Mouse (Mus musculus): ENCODE measurements at regions not wholly inside any gene's neighbourhood (a gene's known extent, or its start where the extent isn't known, plus 50 kb on each side); places are given as distances from the start of the nearest gene placed in this dataset.

- DNase-seq (ENCODE audit: low spot score), result no peak
- H3K4me1 ChIP-seq (replicated peaks; ENCODE audit: control insufficient read depth, insufficient read depth, low read length), result no peaks in the 10 kb centered on the region
- H3K4me3 ChIP-seq (ENCODE audit: low read depth, low read length), result no peak overlapping the region
- WGBS, result 76% methylated on average over 3 of the region's 3 CpGs
- no peak overlapping the region for H3K9ac ChIP-seq (ENCODE audit: low read length)
- no peaks in the 10 kb centered on the region for H3K9me3 ChIP-seq (ENCODE audit: control insufficient read depth, low read length)
- no peak overlapping the region for H3K4me2 ChIP-seq (ENCODE audit: low read length)
- H3K36me3 ChIP-seq (ENCODE audit: control insufficient read depth, insufficient read depth, low read length), result no peaks in the 10 kb centered on the region
- H3K27me3 ChIP-seq (replicated peaks; ENCODE audit: control insufficient read depth, insufficient read depth, low read length), result 0 out of 2 replicates have a peak, but pooled peaks cover 16% of the 10 kb centered on the region
- no peak overlapping the region for H3K27ac ChIP-seq (ENCODE audit: low read depth)
- no peak for ATAC-seq (replicated peaks; ENCODE audit: low FRiP score, low TSS enrichment, low read depth)
Observed at GRCm38 (mm10) chr4:124510816-124511215, 99.8 kb downstream of the 3100002H09Rik start.

GRCm38 (mm10) chr4:124509695-124510094 lies 100.9 kb downstream of the 3100002H09Rik start:
- WGBS, result 69% methylated on average over 5 of the region's 5 CpGs
- no peaks in the 10 kb centered on the region for H3K36me3 ChIP-seq (ENCODE audit: control insufficient read depth, insufficient read depth, low read length)
- 0 out of 2 replicates have a peak, but pooled peaks cover 15% of the 10 kb centered on the region for H3K27me3 ChIP-seq (replicated peaks; ENCODE audit: control insufficient read depth, insufficient read depth, low read length)
- H3K9me3 ChIP-seq (ENCODE audit: control insufficient read depth, low read length), result no peaks in the 10 kb centered on the region
- H3K4me2 ChIP-seq (ENCODE audit: low read length), result no peak overlapping the region
- no peak overlapping the region for H3K9ac ChIP-seq (ENCODE audit: low read length)
- H3K4me1 ChIP-seq (replicated peaks; ENCODE audit: control insufficient read depth, insufficient read depth, low read length), result no peaks in the 10 kb centered on the region
- H3K4me3 ChIP-seq (ENCODE audit: low read depth, low read length), result no peak overlapping the region
- H3K27ac ChIP-seq (ENCODE audit: low read depth), result no peak overlapping the region
- DNase-seq (ENCODE audit: low spot score) (no peak), ATAC-seq (replicated peaks; ENCODE audit: low FRiP score, low TSS enrichment, low read depth) (no peak)

- Histone ChIP-seq H3K4me2 (ENCODE audit: low read length) (no peak overlapping the region), H3K27me3 (replicated peaks; ENCODE audit: control insufficient read depth, insufficient read depth, low read length) (peaks cover 11% of the 10 kb centered on the region; the same call in 1 of the 2 replicates), H3K4me3 (ENCODE audit: low read depth, low read length) (no peak overlapping the region), H3K36me3 (ENCODE audit: control insufficient read depth, insufficient read depth, low read length) (no peaks in the 10 kb centered on the region), H3K4me1 (replicated peaks; ENCODE audit: control insufficient read depth, insufficient read depth, low read length) (no peaks in the 10 kb centered on the region), H3K9ac (ENCODE audit: low read length) (no peak overlapping the region), H3K27ac (ENCODE audit: low read depth) (no peak overlapping the region), H3K9me3 (ENCODE audit: control insufficient read depth, low read length) (no peaks in the 10 kb centered on the region)
- 34% methylated on average over 10 of the region's 10 CpGs for WGBS
- DNase-seq (ENCODE audit: low spot score) (no peak), ATAC-seq (replicated peaks; ENCODE audit: low FRiP score, low TSS enrichment, low read depth) (no peak)
Observed at GRCm38 (mm10) chr4:124506083-124506647, 104.4 kb downstream of the 3100002H09Rik start.

- H3K27me3 ChIP-seq (replicated peaks; ENCODE audit: control insufficient read depth, insufficient read depth, low read length), result peaks cover 11% of the 10 kb centered on the region
- DNase-seq (ENCODE audit: low spot score) (no peak), ATAC-seq (replicated peaks; ENCODE audit: low FRiP score, low TSS enrichment, low read depth) (no peak)
- no peak overlapping the region for H3K9ac ChIP-seq (ENCODE audit: low read length)
- no peaks in the 10 kb centered on the region for H3K36me3 ChIP-seq (ENCODE audit: control insufficient read depth, insufficient read depth, low read length)
- H3K4me3 ChIP-seq (ENCODE audit: low read depth, low read length), result no peak overlapping the region
- no peak overlapping the region for H3K4me2 ChIP-seq (ENCODE audit: low read length)
- H3K27ac ChIP-seq (ENCODE audit: low read depth), result no peak overlapping the region
- no peaks in the 10 kb centered on the region for H3K4me1 ChIP-seq (replicated peaks; ENCODE audit: control insufficient read depth, insufficient read depth, low read length)
- 74% methylated on average over 5 of the region's 5 CpGs for WGBS
- H3K9me3 ChIP-seq (ENCODE audit: control insufficient read depth, low read length), result no peaks in the 10 kb centered on the region
Observed at GRCm38 (mm10) chr4:124501785-124502184, 108.8 kb downstream of the 3100002H09Rik start.

GRCm38 (mm10) chr4:124498043-124498442 lies 112.6 kb downstream of the 3100002H09Rik start:
- ATAC-seq (replicated peaks; ENCODE audit: low FRiP score, low TSS enrichment, low read depth) (no peak), DNase-seq (ENCODE audit: low spot score) (no peak)
- no peak overlapping the region for H3K9ac ChIP-seq (ENCODE audit: low read length)
- H3K36me3 ChIP-seq (ENCODE audit: control insufficient read depth, insufficient read depth, low read length), result no peaks in the 10 kb centered on the region
- no peaks in the 10 kb centered on the region for H3K9me3 ChIP-seq (ENCODE audit: control insufficient read depth, low read length)
- 56% methylated on average over 16 of the region's 16 CpGs for WGBS
- no peak overlapping the region for H3K4me2 ChIP-seq (ENCODE audit: low read length)
- H3K4me3 ChIP-seq (ENCODE audit: low read depth, low read length), result no peak overlapping the region
- peaks cover 10% of the 10 kb centered on the region for H3K27me3 ChIP-seq (replicated peaks; ENCODE audit: control insufficient read depth, insufficient read depth, low read length)
- no peak overlapping the region for H3K27ac ChIP-seq (ENCODE audit: low read depth)
- H3K4me1 ChIP-seq (replicated peaks; ENCODE audit: control insufficient read depth, insufficient read depth, low read length), result no peaks in the 10 kb centered on the region

- H3K4me3 ChIP-seq (ENCODE audit: low read depth, low read length), result no peak overlapping the region
- ATAC-seq (replicated peaks; ENCODE audit: low FRiP score, low TSS enrichment, low read depth) (no peak), DNase-seq (ENCODE audit: low spot score) (no peak)
- no peaks in the 10 kb centered on the region for H3K4me1 ChIP-seq (replicated peaks; ENCODE audit: control insufficient read depth, insufficient read depth, low read length)
- H3K27ac ChIP-seq (ENCODE audit: low read depth), result no peak overlapping the region
- H3K4me2 ChIP-seq (ENCODE audit: low read length), result no peak overlapping the region
- H3K9me3 ChIP-seq (ENCODE audit: control insufficient read depth, low read length), result peaks cover 18% of the 10 kb centered on the region
- 13% methylated on average over 12 of the region's 12 CpGs for WGBS
- no peaks in the 10 kb centered on the region for H3K36me3 ChIP-seq (ENCODE audit: control insufficient read depth, insufficient read depth, low read length)
- no peak overlapping the region for H3K9ac ChIP-seq (ENCODE audit: low read length)
- H3K27me3 ChIP-seq (replicated peaks; ENCODE audit: control insufficient read depth, insufficient read depth, low read length), result peaks cover 59% of the 10 kb centered on the region
Observed at GRCm38 (mm10) chr4:124485941-124486581, 124.5 kb downstream of the 3100002H09Rik start.

GRCm38 (mm10) chr4:124484613-124485586 lies 125.7 kb downstream of the 3100002H09Rik start:
- Histone ChIP-seq H3K27me3 (replicated peaks; ENCODE audit: control insufficient read depth, insufficient read depth, low read length) (peaks cover 63% of the 10 kb centered on the region), H3K9ac (ENCODE audit: low read length) (no peak overlapping the region), H3K9me3 (ENCODE audit: control insufficient read depth, low read length) (peaks cover 17% of the 10 kb centered on the region), H3K4me2 (ENCODE audit: low read length) (no peak overlapping the region), H3K4me3 (ENCODE audit: low read depth, low read length) (no peak overlapping the region), H3K4me1 (replicated peaks; ENCODE audit: control insufficient read depth, insufficient read depth, low read length) (no peaks in the 10 kb centered on the region), H3K36me3 (ENCODE audit: control insufficient read depth, insufficient read depth, low read length) (no peaks in the 10 kb centered on the region), H3K27ac (ENCODE audit: low read depth) (no peak overlapping the region)
- DNase-seq (ENCODE audit: low spot score) (no peak), ATAC-seq (replicated peaks; ENCODE audit: low FRiP score, low TSS enrichment, low read depth) (no peak)
- WGBS, result 35% methylated on average over 19 of the region's 19 CpGs

GRCm38 (mm10) chr4:124477870-124478301 lies 132.7 kb downstream of the 3100002H09Rik start:
- H3K9ac ChIP-seq (ENCODE audit: low read length), result no peak overlapping the region
- ATAC-seq (replicated peaks; ENCODE audit: low FRiP score, low TSS enrichment, low read depth), result no peak
- H3K27ac ChIP-seq (ENCODE audit: low read depth), result no peak overlapping the region
- WGBS, result under 1% methylated on average over 19 of the region's 22 CpGs
- H3K27me3 ChIP-seq (replicated peaks; ENCODE audit: control insufficient read depth, insufficient read depth, low read length), result peaks cover 79% of the 10 kb centered on the region
- no peaks in the 10 kb centered on the region for H3K9me3 ChIP-seq (ENCODE audit: control insufficient read depth, low read length)
- 0 out of 2 replicates have a peak overlapping the region, but pooled peaks have one; percentile 6 for H3K4me3 ChIP-seq (ENCODE audit: low read depth, low read length)
- peak overlapping the region; percentile 37 for H3K4me2 ChIP-seq (ENCODE audit: low read length)
- peaks cover 7% of the 10 kb centered on the region; the same call in 1 of the 2 replicates for H3K4me1 ChIP-seq (replicated peaks; ENCODE audit: control insufficient read depth, insufficient read depth, low read length)
- DNase-seq (ENCODE audit: low spot score), result peak; percentile 61
- H3K36me3 ChIP-seq (ENCODE audit: control insufficient read depth, insufficient read depth, low read length), result no peaks in the 10 kb centered on the region

All from intestine, embryonic 14.5 days (tissue).